Mouse (Mus musculus) skeletal muscle tissue, adult 2 months (tissue): ENCODE measurements at regions not wholly inside any gene's neighbourhood (a gene's known extent, or its start where the extent isn't known, plus 50 kb on each side); places are given as distances from the start of the nearest gene placed in this dataset.

ENCODE experiments used
- DNase-seq: peaks from one replicate; pipeline ENCODE4 v3.0.0-alpha.2; 2012; ENCODE audit warnings: low read depth, low spot score

GRCm38 (mm10) chr17:4417686-4418085, 576.4 kb upstream of the Arid1b start:
- DNase-seq, result peak; percentile 19

DNA sequence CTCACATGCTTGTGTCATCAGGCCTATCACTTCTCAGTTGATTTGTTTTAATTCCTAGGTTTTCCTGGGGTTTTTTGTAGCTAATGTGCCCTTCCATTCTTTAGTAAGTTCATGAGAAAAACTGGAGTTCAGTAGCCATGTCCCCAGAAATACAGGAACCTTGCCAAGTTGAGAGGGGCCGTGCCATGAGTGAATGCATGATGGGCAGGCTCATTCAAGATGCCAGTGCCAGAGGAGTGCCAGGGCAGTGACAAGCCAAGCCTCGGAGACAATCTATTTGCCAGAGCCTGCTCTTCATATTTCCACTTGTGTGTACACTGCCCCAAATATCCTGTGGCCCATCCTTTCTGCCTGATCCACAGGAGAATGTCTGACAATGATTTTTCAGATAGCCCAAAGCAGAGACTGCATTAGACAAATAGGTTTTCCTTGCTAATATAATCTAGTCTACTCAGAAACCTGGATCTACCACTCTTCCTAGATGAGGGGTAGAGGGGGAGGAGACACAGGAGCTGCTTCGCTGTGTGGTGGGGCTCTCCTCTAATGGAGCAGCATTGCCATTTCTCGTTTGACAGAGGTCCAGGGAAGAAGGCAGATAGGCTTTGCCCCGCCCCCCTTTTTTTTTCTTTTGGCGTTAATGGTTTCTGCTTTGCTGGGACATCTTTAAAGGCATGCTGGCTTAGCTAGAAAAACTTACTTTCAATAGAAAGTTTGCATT, 569.5 kb upstream of the Arid1b start:
- DNase-seq, result no peak

DNA sequence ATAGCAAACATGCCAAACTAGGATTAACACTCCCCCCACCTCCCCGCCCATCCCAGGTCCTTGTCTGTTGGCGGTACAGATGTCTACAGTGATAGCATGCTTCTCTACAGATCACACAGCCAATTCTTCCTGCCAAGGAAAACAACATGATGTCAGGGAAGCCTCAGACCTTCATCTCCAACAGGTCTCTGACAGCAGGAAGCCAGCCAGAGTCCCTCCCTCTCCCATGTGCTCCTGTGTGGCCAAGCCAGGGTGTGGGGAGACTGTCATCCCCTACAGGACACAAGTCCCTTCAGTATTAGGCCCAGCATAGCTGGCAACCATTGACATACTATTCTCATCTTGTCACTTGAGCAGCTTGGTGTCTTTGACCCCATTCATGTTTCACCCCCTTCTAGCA, 568.8 kb upstream of the Arid1b start:
- no peak for DNase-seq

DNA sequence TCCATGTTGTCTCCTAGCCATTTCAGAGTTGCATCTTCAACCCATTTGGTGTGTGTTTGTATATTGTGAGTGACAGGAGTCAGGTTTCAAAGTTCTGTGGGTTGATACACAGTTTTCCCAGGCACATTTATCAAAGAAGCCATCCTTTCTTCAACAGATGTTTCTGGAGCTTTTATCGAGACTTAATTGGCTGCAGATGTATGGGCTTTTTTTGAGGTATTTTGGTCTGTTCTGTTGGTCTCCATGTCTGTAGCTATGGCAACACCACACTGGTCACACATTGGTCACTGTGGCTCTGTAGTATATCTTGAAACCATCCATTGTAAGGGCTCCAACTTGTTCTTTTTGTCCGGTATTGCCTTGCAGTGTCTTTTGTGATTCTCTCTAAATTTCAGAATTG, 565.1 kb upstream of the Arid1b start:
- no peak for DNase-seq

GRCm38 (mm10) chr17:4445606-4446005, 548.5 kb upstream of the Arid1b start:
- no peak for DNase-seq

DNA sequence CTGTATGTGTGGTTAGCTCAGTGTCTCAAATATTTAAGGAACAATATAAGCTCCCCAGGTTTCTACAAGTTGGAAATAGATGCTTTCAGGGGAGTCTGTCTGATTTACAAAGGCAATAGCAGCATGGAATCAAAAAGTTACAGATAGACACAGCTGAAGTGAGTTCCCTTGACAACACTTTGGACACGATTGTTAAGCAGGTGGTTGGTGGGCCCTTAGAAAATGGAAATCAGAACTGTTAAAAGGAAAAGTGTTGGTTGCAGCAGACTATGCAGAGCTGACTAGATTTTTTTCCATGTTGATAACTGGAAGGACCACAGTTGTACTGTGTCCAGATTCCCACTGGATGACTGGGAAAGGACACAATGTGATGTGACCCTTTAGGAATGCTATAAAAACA, 536.6 kb upstream of the Arid1b start:
- no peak for DNase-seq

GRCm38 (mm10) chr17:4461541-4461940, 532.6 kb upstream of the Arid1b start:
- peak; percentile 7 for DNase-seq

- DNase-seq, result no peak
These were observed 529.7 kb upstream of the Arid1b start for GRCm38 (mm10) chr17:4464286-4464880.

GRCm38 (mm10) chr17:4465741-4466140, 528.4 kb upstream of the Arid1b start:
- no peak for DNase-seq

- no peak for DNase-seq
These were observed 521.7 kb upstream of the Arid1b start for GRCm38 (mm10) chr17:4472412-4472811.

DNA sequence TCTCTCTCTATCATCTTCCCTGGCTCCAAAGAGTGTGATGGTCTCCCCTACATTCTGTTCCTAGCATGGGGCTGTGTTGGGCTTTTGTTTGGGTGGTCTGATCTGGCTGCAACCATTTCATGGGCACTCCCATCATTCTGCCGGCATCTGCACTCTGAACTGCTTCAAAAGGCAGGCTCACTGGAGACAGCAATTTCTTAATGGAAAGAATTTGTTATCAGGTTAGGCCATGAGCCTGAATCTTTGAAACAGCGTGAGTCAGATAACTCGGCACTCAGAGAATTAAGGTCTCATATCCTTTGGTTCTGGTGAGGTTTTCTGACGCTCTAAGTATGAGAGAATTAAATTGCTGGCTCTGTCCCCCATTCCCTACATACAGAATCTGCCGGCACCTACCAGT, 519.8 kb upstream of the Arid1b start:
- no peak for DNase-seq

DNA sequence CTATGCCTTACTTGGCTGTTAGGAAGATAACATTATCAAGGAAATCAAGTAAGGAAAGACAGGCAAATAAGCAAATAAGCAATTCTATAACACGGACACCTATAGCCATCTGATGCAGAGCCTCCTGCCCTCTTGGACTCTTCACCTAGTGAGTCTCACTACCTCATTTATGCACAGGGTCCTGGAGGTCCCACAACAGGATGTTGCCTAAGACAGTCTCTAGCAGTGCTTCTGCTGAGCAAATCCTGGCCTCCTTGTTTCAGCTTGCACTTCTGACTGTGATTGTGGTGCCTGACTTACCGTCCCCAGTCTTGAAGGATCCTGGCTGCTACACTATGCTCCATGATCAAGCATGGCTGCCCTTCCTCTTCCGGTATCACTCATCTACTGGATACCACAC, 518.5 kb upstream of the Arid1b start:
- DNase-seq, result no peak

DNA sequence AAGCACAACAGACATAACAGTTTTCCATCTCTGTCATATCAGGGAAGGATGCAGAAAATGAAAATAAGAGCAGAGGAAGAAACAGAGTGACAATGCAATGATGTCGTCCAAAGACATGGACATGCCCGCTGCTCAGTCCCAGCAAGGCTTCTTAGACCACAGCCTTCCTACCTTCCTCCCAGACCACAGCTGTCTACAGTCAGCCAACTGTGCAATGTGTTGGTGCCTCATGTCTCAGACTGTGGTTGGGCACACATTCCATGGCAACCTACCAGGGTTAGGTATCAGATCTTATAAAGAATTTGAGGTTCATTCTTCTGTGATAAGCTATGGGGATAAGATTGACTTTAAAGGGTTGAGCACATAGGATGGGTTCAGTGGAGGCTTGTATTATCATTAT, 499.7 kb upstream of the Arid1b start:
- DNase-seq, result no peak

GRCm38 (mm10) chr17:4500504-4500903, 493.6 kb upstream of the Arid1b start:
- DNase-seq, result no peak

DNA sequence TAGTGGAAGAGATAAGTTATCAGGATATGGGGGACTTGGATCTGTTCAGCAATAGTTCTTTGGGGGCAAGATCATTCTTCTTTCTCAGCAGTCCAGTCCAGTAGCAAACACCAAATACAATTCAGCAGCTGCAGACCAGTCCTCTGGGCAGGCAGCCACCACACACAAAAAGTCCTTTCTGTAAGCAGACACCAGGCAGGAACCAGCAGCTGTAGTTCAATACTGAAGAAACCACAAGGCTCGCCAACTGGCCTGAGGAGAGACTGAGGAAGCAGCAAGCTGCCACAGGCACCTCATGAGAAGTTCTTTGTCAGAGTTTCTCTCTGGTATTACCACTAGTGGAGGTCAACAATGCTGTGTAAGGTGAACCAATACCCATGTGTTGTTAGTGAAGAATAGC, 493.1 kb upstream of the Arid1b start:
- no peak for DNase-seq

- DNase-seq, result no peak
These were observed 489.2 kb upstream of the Arid1b start for GRCm38 (mm10) chr17:4504951-4505350.

DNA sequence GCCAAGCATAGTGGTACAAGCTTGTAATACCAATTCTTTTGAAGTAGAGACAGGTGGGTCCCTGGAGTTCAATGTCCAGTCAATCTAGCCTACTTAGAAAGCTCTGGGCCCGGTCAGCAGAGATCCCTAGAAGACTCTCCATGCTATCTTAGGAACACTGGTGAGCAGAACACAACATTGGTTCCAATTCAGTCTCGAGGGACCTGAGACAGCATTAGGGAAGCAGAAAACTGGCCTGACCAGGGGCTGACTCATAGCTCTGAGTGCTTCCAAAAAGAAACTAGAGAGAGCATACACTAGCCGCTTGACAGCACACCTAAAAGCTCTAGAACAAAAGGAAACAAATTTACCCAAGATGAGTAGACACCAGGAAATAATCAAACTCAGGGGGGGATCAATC, 484.6 kb upstream of the Arid1b start:
- DNase-seq, result peak; percentile 65

- no peak for DNase-seq
These were observed 478.0 kb upstream of the Arid1b start for GRCm38 (mm10) chr17:4516141-4516540.

DNA sequence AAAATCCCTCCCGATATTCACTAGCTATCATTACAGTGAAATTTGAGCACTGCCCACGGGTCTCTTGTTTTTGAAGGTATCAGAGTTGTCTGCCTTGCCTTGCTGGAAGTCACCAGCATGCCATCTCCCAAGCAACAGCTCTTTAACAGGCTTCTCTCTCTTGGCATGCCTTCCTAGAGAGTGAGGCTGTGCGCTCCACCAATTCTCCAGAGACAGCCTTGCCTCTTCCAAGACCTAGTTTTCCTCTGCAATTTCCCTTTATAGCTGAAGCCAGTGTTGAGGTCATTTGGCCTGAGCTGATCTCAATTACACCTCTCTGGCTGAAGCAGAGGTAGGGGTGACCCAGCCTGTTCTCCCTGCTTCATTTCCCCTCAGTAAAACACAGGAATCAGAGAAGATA, 477.3 kb upstream of the Arid1b start:
- DNase-seq, result peak; percentile 70

DNA sequence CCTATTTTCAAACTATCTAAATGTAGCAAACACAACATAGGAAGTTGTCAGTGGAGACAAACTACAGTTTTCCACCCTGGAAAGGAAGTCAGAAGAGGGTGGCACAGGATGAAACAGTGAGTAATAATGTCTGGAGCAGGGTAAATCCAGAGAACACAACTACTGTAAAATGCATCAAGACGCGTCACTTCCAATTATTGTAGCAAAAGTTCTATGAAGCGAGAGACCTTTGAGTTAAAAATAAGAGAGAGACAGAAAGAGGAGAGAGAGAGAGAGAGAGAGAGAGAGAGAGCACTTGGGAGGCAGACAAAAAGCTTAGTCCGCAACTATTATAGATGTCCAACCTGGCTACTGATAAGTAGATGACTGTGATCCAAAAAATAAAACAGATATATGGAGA, 473.1 kb upstream of the Arid1b start:
- no peak for DNase-seq

DNA sequence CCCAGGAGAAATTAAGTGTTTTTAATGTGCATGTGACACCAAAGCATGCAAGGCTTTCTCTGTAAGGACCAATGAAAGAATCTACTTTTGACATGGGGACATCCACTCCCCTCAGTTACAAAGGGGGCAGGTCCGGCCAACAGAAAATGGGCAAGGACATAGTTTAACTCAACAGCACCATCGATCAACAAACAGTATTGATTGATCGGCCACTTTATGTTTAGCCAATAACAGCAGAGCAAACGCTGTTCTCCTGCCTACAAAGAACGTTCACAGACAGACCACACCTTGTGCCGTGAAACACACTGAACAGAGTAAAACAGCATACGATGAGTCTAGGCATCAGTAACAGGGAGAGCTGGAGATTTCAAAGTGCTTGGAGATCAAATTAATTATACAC, 467.7 kb upstream of the Arid1b start:
- DNase-seq, result no peak

DNA sequence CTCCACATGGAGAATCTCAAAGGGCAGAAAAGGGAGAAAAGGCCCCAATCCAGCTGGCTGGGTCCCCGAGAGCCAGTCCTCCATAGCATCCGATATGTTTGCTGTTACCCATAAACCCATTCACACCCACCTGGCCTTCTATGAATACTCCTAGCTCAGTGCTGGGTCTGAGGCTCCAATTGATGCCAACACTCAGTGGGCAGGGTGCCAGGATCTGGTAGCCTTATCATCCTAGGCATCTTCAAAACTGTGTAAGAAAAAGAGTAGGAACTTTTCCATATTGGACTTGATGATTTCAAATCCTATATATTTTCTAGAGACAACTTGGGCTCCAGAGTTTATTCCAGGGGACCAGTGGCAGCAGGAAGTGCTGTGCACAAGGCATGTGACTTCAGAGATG, 462.0 kb upstream of the Arid1b start:
- no peak for DNase-seq

DNA sequence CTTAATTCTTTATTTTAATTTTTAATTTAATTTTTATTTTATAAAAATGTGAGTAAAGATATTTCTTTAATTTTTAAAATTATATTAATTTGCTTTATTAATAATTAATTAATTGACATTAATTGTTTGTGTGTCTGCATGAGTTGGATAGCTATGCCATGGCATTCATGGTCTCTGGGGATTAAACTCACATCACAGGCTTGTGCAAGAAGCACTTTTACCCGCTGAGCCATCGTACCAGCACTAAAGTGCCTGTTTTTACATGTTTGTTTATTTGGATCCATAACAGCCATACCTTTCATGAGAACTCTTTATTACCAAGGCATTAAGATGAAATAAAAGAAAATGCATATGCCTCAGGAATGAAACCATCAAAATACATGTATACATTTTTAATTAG, 453.7 kb upstream of the Arid1b start:
- DNase-seq, result no peak
